Mouse (Mus musculus) heart, postnatal 14 days (tissue): ENCODE results near the gene Gm11060. TPM values are rescaled to one million over a fixed set of nuclear protein-coding genes. Genes with fewer than 3 reads are reported as not detected.
A peak's percentile ranks its signal among the peaks of the same experiment; 100 is the strongest.

Experiments
- DNase-seq, 2 experiments: peaks; one replicate each; pipeline ENCODE4 v3.0.0; 2021 to 2022
- intact Hi-C: fragments of 180-260 bp; cut with DNase I; formaldehyde crosslinking; loops from one replicate; pipeline ENCODE4 v1.15.1; 2025
- total RNA-seq, 2 experiments: library from RNA; stranded (reverse); gene quantifications; 2 replicates each; pipeline ENCODE4 v1.2.3; 2021

Gene Gm11060
- total RNA-seq, 2 experiments from 2014 or later: not detected

GRCm38 (mm10) chr2:105108703-105109158 is 16.9 kb downstream of the Gm11060 start:
- DNase-seq: peak; percentile 77 to 82

GRCm38 (mm10) chr2:105114074-105114473 is 22.3 kb downstream of the Gm11060 start:
- intact Hi-C loops: loop anchor here (5.0 kb wide), 1 partner anchor 73 kb away; no protein-coding TSS in a partner anchor
- DNase-seq: no peak

More at GRCm38 (mm10) chr2:105108703-105109158, 16.9 kb downstream of the Gm11060 start:
- intact Hi-C loops: loop anchor here (2.0 kb wide), 1 partner anchor 14 kb away; no protein-coding TSS in a partner anchor

DNA sequence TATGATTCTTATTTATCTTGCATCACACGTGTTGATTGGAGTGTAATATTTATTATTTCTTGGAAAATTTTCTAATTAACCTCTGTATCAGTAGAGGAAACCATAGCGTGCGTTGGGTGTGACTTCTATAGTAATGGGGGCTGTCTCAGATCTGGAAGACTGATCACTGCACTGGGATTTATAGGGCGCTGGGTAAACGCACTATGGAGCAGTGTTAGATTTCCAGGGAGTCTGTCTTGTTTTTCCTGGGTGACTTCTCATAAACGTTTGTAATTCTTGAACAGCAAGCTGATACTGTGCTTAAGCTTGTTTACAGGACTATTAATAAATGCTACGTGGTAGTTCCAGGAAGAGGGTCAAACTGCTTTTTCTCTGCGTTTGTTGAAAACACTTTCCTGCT is 25.9 kb downstream of the Gm11060 start:
- no peak for DNase-seq
- intact Hi-C loops: no loop called here

GRCm38 (mm10) chr2:105122216-105122615 is 30.4 kb downstream of the Gm11060 start:
- intact Hi-C loops: loop anchor here (2.0 kb wide), 1 partner anchor 13 kb away; no protein-coding TSS in a partner anchor
- no peak for DNase-seq

GRCm38 (mm10) chr2:105122886-105123285 is 31.1 kb downstream of the Gm11060 start:
- peak; percentile 33 to 34 for DNase-seq
- intact Hi-C loops: loop anchor here (2.0 kb wide), 1 partner anchor 14 kb away; no protein-coding TSS in a partner anchor

DNA sequence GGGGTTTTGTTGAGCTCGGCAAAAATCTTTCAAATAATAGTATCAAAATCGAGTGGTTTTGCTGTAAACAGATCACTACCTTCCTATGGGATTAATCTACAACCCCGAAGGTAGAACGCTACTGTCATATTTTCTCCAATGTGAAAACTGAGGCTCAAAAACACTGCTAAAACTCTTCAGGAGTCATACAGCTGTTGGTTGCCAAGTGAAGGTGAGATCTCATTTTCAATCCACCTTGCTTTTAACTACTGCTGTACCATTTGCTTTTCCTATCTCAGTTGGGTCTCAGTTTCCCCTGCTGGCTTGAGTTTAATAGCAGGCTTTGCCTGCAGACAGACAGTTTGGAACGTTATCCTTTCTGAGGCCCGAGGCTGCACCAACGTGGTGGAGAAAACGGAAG is 31.6 kb downstream of the Gm11060 start:
- no peak for DNase-seq
- intact Hi-C loops: loop anchor here (2.0 kb wide), 1 partner anchor 15 kb away; no protein-coding TSS in a partner anchor

- DNase-seq: no peak
- intact Hi-C loops: loop anchor here (2.0 kb wide), 1 partner anchor 15 kb away; no protein-coding TSS in a partner anchor
These were observed 32.1 kb downstream of the Gm11060 start for GRCm38 (mm10) chr2:105123881-105124280.

- no peak for DNase-seq
- intact Hi-C loops: no loop called here
These were observed 32.6 kb downstream of the Gm11060 start for GRCm38 (mm10) chr2:105124391-105124790.

DNA sequence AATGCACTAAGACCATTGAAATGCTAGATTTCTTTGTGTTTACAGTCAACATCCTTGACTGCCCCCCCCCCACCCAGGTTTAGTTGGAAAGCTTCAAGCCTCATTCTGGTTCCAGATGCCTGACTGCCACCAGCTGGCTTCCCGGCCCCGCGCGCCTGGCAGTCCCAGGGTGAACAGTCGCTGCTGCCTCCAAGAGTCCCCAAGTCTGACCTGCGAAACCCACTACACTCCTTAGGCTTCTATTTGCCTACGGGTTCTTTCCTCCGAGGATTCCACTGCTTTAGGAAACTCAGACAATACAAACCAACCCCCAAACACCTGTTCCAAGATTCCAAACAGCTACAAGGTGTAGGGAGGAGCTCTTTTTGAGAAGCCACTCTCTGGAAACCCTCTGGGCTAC is 33.4 kb downstream of the Gm11060 start:
- intact Hi-C loops: loop anchor here (5.0 kb wide), 3 partner anchors 102 to 552 kb away; partner anchors contain the start of gene Eif3m
- no peak for DNase-seq

GRCm38 (mm10) chr2:105125641-105126040 is 33.8 kb downstream of the Gm11060 start:
- no peak for DNase-seq
- intact Hi-C loops: loop anchor here (5.0 kb wide), 3 partner anchors 102 to 552 kb away; partner anchors contain the start of gene Eif3m

DNA sequence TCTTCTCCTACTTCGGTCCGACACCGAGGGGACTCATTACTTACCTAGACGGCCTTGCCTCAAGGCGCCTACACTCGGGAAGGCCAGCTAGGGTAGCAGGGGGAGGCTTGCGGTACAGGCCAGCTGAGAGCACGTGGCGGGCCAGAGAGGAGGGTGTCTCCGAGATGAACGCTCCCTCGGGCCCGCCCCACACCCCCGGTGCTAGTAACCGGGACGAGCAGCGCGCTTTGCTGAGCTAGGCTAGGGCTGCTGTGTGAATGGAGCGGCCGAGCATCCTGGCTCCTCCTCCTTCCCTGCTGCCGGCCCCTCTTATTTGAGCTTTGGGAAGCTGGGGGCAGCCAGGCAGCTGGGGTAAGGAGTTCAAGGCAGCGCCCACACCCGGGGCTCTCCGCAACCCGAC is 34.5 kb downstream of the Gm11060 start, which contains the start of gene Wt1:
Wt1 (plus strand) TSS at position 251 of the 400 bp plus-strand sequence.
- peak; percentile 58 to 63 for DNase-seq
- intact Hi-C loops: loop anchor here (5.0 kb wide), 3 partner anchors 101 to 551 kb away; partner anchors contain the start of gene Eif3m

DNA sequence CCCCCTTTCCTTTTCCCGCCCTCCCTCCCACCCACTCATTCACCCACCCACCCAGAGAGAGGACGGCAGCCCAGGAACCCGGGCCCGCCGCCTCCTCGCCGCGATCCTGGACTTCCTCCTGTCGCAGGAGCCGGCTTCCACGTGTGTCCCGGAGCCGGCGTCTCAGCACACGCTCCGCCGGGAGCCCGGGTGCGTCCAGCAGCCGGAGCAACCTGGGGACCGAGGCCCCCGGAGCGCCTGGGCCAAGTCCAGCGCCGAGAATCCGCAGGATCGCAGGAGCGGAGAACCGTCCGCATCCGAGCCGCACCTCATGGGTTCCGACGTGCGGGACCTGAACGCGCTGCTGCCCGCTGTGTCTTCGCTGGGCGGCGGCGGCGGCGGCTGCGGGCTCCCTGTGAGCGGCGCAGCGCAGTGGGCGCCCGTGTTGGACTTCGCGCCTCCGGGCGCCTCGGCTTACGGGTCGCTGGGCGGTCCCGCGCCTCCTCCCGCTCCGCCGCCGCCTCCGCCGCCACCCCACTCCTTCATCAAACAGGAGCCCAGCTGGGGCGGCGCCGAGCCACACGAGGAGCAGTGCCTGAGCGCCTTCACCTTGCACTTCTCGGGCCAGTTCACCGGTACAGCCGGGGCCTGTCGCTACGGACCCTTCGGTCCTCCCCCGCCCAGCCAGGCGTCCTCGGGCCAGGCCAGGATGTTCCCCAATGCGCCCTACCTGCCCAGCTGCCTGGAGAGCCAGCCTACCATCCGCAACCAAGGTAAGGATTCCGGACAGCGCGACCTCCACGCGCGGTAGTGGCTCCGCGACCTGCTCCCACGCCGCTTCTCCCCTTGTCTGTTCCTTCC is 35.1 kb downstream of the Gm11060 start:
- peak; percentile 32 to 39 for DNase-seq
- intact Hi-C loops: loop anchor here (5.0 kb wide), 3 partner anchors 100 to 550 kb away; partner anchors contain the start of gene Eif3m

DNA sequence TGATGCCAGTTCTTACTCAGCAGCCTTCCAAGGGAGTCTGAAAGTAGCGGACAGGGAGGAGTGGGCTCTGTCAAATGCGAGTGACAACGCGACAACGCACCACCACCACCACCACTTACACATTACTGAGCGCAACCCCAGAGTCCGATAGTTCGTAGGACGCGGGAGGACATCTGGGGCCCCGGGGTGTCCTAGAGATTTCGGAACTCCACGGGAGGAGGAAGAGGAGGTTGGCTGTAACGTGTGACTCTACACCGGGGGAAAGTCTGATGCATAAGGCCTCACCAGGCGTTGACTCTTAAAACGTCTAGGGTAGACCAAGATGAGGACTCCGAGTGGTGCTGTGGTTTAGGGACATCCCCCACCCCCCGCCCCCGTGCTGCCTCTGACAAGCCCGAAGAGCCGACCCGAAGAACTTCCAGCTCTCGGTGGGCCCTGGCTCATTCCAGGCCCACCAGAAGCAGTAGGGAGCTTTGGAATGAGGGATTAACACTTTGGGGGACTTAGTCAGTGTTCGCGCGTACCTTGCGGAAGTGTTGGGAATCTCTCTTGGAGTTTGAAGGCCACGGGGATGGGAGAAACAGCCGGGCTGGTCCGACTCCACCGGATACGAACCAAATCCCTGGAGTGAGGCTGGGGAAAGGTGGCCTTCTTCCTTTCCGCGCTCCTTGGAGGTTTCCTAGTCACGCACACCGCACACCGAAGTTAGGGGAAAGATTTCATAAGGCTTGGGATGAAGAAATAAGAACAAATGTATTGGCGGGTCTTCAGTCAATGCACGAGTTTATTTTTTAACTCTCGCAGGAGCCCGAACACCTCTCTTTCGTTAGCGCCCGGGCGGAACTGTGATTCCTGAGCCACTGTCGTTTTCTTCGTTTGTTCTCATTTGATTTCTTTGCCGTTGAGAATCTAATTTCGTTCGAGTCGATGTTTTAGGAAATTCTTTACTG is 36.0 kb downstream of the Gm11060 start:
- peak in 1 of 2 experiments; percentile 30 for DNase-seq
- intact Hi-C loops: loop anchor here (5.0 kb wide), 3 partner anchors 99 to 549 kb away; partner anchors contain the start of gene Eif3m

DNA sequence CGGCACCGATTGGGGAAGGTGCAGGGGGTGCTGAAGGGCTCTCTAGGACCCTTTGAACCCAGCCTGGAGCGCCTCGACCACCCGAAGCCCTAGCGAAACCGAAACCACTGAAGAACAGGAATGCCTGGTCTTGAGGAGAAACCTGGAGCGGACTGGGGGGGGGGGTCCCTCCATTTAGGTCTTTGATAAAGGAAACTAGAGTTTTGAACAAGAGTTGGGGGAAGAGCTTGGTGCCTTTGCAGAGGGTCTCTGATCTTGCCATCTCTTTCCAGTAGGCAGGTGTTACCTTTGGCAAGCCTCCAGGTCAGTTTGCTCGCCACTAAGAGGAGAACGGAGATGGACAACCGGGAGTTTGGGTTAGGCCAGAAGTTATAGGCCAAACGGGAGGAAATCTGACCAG is 36.7 kb downstream of the Gm11060 start:
- intact Hi-C loops: loop anchor here (5.0 kb wide), 3 partner anchors 99 to 549 kb away; partner anchors contain the start of gene Eif3m
- DNase-seq: no peak

DNA sequence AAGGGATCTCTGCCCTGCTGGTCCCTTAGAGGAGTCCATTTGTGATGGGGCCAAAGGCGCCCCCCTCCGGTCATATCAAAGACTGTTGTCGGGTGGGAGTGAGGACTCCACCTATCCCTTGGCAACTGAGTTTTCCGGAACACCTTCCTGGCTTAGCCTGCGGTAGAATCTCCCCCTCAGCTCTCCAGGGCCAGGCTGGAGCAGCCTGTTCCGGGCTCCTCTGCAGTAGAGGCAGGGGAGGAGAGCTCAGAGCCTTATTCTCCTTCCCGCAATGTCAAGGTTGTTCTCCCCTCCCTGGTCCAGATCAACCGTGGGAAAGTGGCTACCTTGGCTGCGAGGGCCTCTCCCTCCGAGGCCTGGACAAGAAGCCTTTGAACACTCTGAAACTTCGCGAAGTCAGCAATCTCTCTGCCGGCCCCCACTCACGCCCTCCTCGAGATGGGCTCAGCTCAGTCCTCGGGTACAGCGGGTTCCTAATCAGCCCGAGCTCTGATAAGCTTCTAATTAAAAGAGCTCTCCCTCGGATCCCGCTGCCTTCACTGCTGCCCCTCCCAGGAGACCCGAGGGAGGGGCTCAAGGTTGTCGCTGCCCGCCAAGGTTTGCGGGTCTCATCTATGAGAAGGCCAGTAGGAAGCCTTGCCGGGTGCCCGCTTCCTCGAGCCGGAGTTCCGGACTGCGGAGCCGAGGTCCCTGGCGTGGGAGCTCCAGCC is 38.7 kb downstream of the Gm11060 start:
- DNase-seq: peak; percentile 56 to 62
- intact Hi-C loops: loop anchor here (5.0 kb wide), 1 partner anchor 47 kb away; no protein-coding TSS in a partner anchor

DNA sequence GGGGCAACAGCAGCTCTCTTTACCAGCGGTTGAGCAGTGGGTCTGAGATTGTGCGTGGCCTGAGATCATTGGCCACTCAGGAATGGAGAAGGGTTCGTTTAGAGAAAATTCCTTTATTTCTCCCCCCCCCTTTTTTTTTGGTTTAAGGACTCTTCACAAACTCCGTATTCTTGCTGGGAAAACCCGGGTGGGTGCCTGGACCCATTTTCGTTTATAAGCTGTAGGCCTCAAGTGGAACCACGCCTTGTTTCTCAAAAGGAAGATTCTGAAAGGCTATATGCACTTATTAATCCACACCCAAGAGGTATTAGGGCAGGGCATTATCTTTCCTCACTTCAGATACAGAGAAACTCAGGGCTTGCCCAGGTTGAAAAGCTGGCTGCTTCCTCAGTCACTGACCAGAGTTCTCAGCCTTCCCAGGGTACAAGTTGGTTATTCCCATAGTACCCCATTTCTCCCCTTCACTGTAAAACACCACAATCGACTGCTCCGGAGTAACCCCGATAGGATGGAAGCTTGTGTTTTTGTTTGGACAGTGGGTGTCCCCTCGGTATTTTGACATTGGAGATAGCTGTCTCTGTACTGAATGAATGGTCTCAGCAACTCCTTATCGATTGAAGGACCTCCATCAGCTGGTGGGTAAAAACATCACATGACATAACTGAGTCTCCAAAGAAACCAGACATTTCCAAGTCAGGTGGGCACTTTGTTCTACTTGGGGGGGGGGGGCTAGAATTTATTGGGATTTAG is 39.4 kb downstream of the Gm11060 start:
- no peak for DNase-seq
- intact Hi-C loops: loop anchor here (5.0 kb wide), 1 partner anchor 46 kb away; no protein-coding TSS in a partner anchor

DNA sequence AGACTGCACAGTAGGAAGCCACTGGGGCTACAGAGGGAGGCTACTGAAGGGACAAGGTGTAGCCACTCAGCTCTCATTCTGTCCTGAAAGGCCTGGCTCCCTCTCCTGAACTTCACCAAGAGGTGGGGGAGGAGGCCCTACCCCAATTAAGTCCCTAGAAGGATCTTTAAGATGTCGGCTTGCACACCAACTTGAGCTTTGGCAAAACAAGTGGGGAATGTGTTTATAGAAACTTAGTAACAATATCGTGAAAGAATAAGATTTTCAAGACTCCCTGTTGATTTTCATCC is 39.9 kb downstream of the Gm11060 start:
- DNase-seq: no peak
- intact Hi-C loops: loop anchor here (5.0 kb wide), 1 partner anchor 46 kb away; no protein-coding TSS in a partner anchor

DNA sequence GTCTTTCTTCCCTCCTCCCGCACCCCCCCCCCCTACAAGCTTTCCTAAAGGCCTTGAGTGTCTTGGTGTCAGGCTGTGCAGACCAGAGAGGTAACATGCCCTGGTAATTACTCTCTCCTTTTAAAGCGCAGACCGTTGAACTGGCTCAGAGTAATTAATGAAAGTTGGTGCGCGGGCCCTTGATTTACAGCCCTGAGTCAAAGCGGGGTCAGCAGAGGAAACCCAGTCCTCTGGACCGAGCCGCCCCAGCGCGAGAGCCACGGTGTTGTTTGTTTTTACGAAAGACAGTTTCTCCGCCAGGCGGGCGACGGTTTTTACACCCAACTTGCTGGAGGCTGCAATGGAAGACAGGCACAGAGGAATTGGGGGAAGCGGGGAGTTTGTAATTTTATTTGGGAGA is 40.5 kb downstream of the Gm11060 start:
- DNase-seq: no peak
- intact Hi-C loops: loop anchor here (5.0 kb wide), 1 partner anchor 45 kb away; no protein-coding TSS in a partner anchor
